Mouse (Mus musculus): Measurements from ENCODE around the gene Nfe2l2. TPM values are rescaled to one million over a fixed set of nuclear protein-coding genes. Genes with fewer than 3 reads are reported as not detected.
A peak's percentile ranks its signal among the peaks of the same experiment; 100 is the strongest.

The Nfe2l2 gene
- polyA plus RNA-seq, 1 experiment: 48.4 TPM

GRCm38 (mm10) chr2:75707420-75707819 lies 3.0 kb upstream of the Nfe2l2 start:
- no peak overlapping the region for H3ac ChIP-seq (ENCODE audit: control insufficient read depth, insufficient read length, low read depth)
- H3K36me3 ChIP-seq (ENCODE audit: control insufficient read depth, insufficient read depth): no peaks in the 10 kb centered on the region
- no peaks in the 10 kb centered on the region for H3K27me3 ChIP-seq (ENCODE audit: control insufficient read depth, insufficient read depth, insufficient read length)
- H3K79me3 ChIP-seq (ENCODE audit: low read depth): peaks cover 14% of the 10 kb centered on the region
- TF ChIP-seq MYOD1 (IDR thresholded peaks at IDR 0.05; ENCODE audit: control insufficient read depth, insufficient read length, low read depth) (no peak), CEBPB (IDR thresholded peaks at IDR 0.05; ENCODE audit: low read depth) (no peak), MAX (IDR thresholded peaks at IDR 0.05) (no peak), FOSL1 (IDR thresholded peaks at IDR 0.05; ENCODE audit: insufficient read depth, low read length, poor library complexity, severe bottlenecking) (no peak), USF1 (IDR thresholded peaks at IDR 0.05; ENCODE audit: low read depth) (no peak), MYOG (IDR thresholded peaks at IDR 0.05; ENCODE audit: control insufficient read depth, extremely low read depth, insufficient read length) (no peak), CTCF (IDR thresholded peaks at IDR 0.05; ENCODE audit: control insufficient read depth, insufficient read depth, insufficient read length) (no peak)
- H3K4me3 ChIP-seq (ENCODE audit: insufficient read depth, poor library complexity, severe bottlenecking): no peak overlapping the region
- H3K79me2 ChIP-seq (ENCODE audit: control insufficient read depth, insufficient read depth): peaks cover 19% of the 10 kb centered on the region

DNA sequence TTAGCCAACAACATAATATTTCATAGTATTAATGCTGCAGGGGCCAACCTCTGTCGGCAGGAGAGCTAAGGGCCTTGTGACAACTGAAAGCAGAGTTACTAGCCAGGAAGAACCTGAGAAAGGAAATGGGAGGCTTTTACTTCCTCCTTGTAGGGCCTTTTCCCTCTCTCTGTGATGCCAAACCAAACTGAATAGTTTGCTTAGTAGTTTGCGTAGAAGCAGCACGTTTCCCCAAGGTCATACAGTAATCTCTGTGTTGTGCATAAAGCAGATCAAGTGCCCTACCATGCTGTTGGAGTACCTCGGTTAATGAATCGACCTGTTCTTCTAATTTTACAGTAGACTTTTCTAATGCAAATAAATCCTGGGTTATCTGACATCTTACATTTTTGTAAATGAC lies 2.0 kb upstream of the Nfe2l2 start:
- H3K4me3 ChIP-seq (ENCODE audit: insufficient read depth, poor library complexity, severe bottlenecking): no peak overlapping the region
- H3K79me2 ChIP-seq (ENCODE audit: control insufficient read depth, insufficient read depth): peaks cover 29% of the 10 kb centered on the region
- peaks cover 24% of the 10 kb centered on the region for H3K79me3 ChIP-seq (ENCODE audit: low read depth)
- H3ac ChIP-seq (ENCODE audit: control insufficient read depth, insufficient read length, low read depth): no peak overlapping the region
- TF ChIP-seq MYOD1 (IDR thresholded peaks at IDR 0.05; ENCODE audit: control insufficient read depth, insufficient read length, low read depth): no peak
- no peak for TF ChIP-seq CEBPB (IDR thresholded peaks at IDR 0.05; ENCODE audit: low read depth)
- no peak for TF ChIP-seq MYOG (IDR thresholded peaks at IDR 0.05; ENCODE audit: control insufficient read depth, extremely low read depth, insufficient read length)
- no peak for TF ChIP-seq CTCF (IDR thresholded peaks at IDR 0.05; ENCODE audit: control insufficient read depth, insufficient read depth, insufficient read length)
- H3K36me3 ChIP-seq (ENCODE audit: control insufficient read depth, insufficient read depth): peaks cover 10% of the 10 kb centered on the region
- no peaks in the 10 kb centered on the region for H3K27me3 ChIP-seq (ENCODE audit: control insufficient read depth, insufficient read depth, insufficient read length)

DNA sequence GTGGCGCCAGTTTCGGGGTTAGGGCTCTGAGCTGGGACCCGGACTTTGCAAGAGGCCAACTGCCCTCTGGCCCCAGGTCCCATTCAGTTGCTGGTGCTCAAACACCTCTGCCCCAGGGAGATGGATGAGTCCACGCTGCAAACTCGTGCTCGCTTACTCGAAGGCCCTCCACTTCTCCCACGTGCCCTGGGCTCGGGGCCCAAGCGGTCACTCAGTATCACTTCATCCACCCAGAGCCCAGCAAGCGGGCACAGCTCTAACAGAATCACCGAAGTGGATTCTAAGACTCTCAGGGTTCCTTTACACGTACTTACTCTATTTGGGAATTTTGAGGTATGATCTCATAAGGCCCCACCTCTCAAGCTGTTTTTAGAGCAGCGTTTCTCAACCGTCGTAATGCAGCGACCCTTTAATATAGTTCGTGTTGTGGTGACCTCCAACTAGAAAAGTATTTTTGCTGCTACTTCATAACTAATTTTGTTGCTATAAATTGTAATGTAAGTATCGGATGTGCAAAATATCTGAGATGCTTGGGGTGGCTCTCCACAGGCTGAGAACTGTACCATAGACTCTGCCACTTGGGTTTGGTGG lies 816 bp upstream of the Nfe2l2 start:
- no peaks in the 10 kb centered on the region for H3K27me3 ChIP-seq (ENCODE audit: control insufficient read depth, insufficient read depth, insufficient read length)
- peak overlapping the region; percentile 65 for H3ac ChIP-seq (ENCODE audit: control insufficient read depth, insufficient read length, low read depth)
- H3K36me3 ChIP-seq (ENCODE audit: control insufficient read depth, insufficient read depth): peaks cover 18% of the 10 kb centered on the region
- peaks cover 40% of the 10 kb centered on the region for H3K79me2 ChIP-seq (ENCODE audit: control insufficient read depth, insufficient read depth)
- H3K79me3 ChIP-seq (ENCODE audit: low read depth): peaks cover 36% of the 10 kb centered on the region
- TF ChIP-seq USF1 (IDR thresholded peaks at IDR 0.05; ENCODE audit: low read depth) (no peak), MAX (IDR thresholded peaks at IDR 0.05) (no peak), MYOG (IDR thresholded peaks at IDR 0.05; ENCODE audit: control insufficient read depth, extremely low read depth, insufficient read length) (no peak), FOSL1 (IDR thresholded peaks at IDR 0.05; ENCODE audit: insufficient read depth, low read length, poor library complexity, severe bottlenecking) (no peak), CTCF (IDR thresholded peaks at IDR 0.05; ENCODE audit: control insufficient read depth, insufficient read depth, insufficient read length) (no peak), MYOD1 (IDR thresholded peaks at IDR 0.05; ENCODE audit: control insufficient read depth, insufficient read length, low read depth) (no peak), CEBPB (IDR thresholded peaks at IDR 0.05; ENCODE audit: low read depth) (no peak)
- peak overlapping the region; percentile 93 for H3K4me3 ChIP-seq (ENCODE audit: insufficient read depth, poor library complexity, severe bottlenecking)

DNA sequence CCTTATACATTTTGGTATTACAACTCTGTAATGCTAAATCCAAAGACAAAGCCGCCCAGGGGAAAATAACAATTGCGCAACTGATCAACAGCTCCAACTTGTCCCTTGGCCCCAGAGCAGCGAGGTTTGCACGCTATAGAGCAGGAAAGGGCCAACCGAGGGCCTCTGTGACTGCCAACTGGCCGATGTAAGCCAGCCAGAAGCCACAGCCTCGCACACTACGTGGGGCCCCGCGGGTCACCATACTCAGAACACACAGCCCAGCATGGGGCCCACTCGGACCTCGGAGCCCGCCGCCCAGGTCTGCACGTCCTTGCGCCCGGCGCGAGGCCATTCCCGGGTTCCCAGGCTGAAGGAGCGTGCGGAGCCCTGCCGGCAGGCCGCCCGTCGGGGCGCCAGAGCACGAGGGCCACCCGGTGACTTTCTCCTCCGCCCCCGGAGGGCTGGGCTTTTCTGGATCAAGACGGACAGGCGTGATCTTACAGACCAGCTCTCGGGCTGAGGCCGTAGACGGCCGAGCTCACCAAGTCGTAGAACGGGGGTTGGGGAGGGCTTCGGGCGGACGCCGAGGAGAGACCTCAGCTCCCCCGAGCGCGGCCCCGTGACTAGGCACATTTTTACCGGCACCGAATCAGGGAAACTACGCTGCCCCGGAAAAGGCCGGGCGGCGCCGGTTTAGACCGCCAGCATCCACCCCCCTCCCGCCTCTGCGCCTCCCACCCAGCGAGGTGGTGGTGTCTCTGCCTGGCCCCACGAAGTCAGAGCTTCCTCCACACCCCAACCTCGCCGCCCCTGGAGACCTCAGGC lies 863 bp downstream of the Nfe2l2 start:
- H3K36me3 ChIP-seq (ENCODE audit: control insufficient read depth, insufficient read depth): peaks cover 35% of the 10 kb centered on the region
- peak overlapping the region; percentile 97 for H3ac ChIP-seq (ENCODE audit: control insufficient read depth, insufficient read length, low read depth)
- H3K79me3 ChIP-seq (ENCODE audit: low read depth): peaks cover 52% of the 10 kb centered on the region

GRCm38 (mm10) chr2:75702588-75702976 lies 1.9 kb downstream of the Nfe2l2 start:
- Histone ChIP-seq H3K4me3 (ENCODE audit: insufficient read depth, poor library complexity, severe bottlenecking) (peak overlapping the region; percentile 93), H3K79me3 (ENCODE audit: low read depth) (peaks cover 62% of the 10 kb centered on the region), H3ac (ENCODE audit: control insufficient read depth, insufficient read length, low read depth) (no peak overlapping the region), H3K36me3 (ENCODE audit: control insufficient read depth, insufficient read depth) (peaks cover 38% of the 10 kb centered on the region), H3K27me3 (ENCODE audit: control insufficient read depth, insufficient read depth, insufficient read length) (no peaks in the 10 kb centered on the region), H3K79me2 (ENCODE audit: control insufficient read depth, insufficient read depth) (peaks cover 67% of the 10 kb centered on the region)
- no peak for TF ChIP-seq CTCF (IDR thresholded peaks at IDR 0.05; ENCODE audit: control insufficient read depth, insufficient read depth, insufficient read length)
- TF ChIP-seq USF1 (IDR thresholded peaks at IDR 0.05; ENCODE audit: low read depth): no peak
- TF ChIP-seq MYOD1 (IDR thresholded peaks at IDR 0.05; ENCODE audit: control insufficient read depth, insufficient read length, low read depth): no peak
- no peak for TF ChIP-seq FOSL1 (IDR thresholded peaks at IDR 0.05; ENCODE audit: insufficient read depth, low read length, poor library complexity, severe bottlenecking)

More for the DNA sequence above, 863 bp downstream of the Nfe2l2 start:
- TF ChIP-seq MYOD1 (IDR thresholded peaks at IDR 0.05; ENCODE audit: control insufficient read depth, insufficient read length, low read depth) (no peak), USF1 (IDR thresholded peaks at IDR 0.05; ENCODE audit: low read depth) (no peak), CTCF (IDR thresholded peaks at IDR 0.05; ENCODE audit: control insufficient read depth, insufficient read depth, insufficient read length) (no peak), CEBPB (IDR thresholded peaks at IDR 0.05; ENCODE audit: low read depth) (peak; percentile 100), MYOG (IDR thresholded peaks at IDR 0.05; ENCODE audit: control insufficient read depth, extremely low read depth, insufficient read length) (no peak), MAX (IDR thresholded peaks at IDR 0.05) (peak; percentile 49), FOSL1 (IDR thresholded peaks at IDR 0.05; ENCODE audit: insufficient read depth, low read length, poor library complexity, severe bottlenecking) (no peak)
- Histone ChIP-seq H3K27me3 (ENCODE audit: control insufficient read depth, insufficient read depth, insufficient read length) (no peaks in the 10 kb centered on the region), H3K4me3 (ENCODE audit: insufficient read depth, poor library complexity, severe bottlenecking) (peak overlapping the region; percentile 93), H3K79me2 (ENCODE audit: control insufficient read depth, insufficient read depth) (peaks cover 57% of the 10 kb centered on the region)
